Mouse (Mus musculus) frontal cortex, postnatal 36 days (tissue): ENCODE measurements around the gene Grin2a.
"Not testable (repeated sequence)": the region's sequence is repeated elsewhere in the genome, so short reads cannot be mapped to it uniquely, and the experiment has no call there.

Experiments used
- DNase-seq, 2 experiments: peaks; one replicate each; pipeline ENCODE4 v3.0.0; 2022; ENCODE audit warnings: low spot score in 2 of 2

Gene Grin2a

GRCm38 (mm10) chr16:9663508-9663907, 331.9 kb downstream of the Grin2a start:
- no peak for DNase-seq

- DNase-seq = peak in 1 of 2 experiments; percentile 68
These were observed 369.5 kb downstream of the Grin2a start for GRCm38 (mm10) chr16:9625652-9626444.

- no peak for DNase-seq
These were observed 371.0 kb downstream of the Grin2a start for GRCm38 (mm10) chr16:9624346-9624745.

- DNase-seq = no peak
These were observed 377.2 kb downstream of the Grin2a start for GRCm38 (mm10) chr16:9618206-9618605.

- no peak for DNase-seq
These were observed 378.1 kb downstream of the Grin2a start for GRCm38 (mm10) chr16:9617215-9617614.

GRCm38 (mm10) chr16:9616807-9617206, 378.6 kb downstream of the Grin2a start:
- DNase-seq = no peak

- DNase-seq = not testable (repeated sequence)
These were observed 382.8 kb downstream of the Grin2a start for GRCm38 (mm10) chr16:9612596-9612995.

- no peak for DNase-seq
These were observed 387.9 kb downstream of the Grin2a start for GRCm38 (mm10) chr16:9607432-9607831.

- no peak for DNase-seq
These were observed 391.4 kb downstream of the Grin2a start for GRCm38 (mm10) chr16:9603983-9604382.

GRCm38 (mm10) chr16:9602579-9602978, 392.8 kb downstream of the Grin2a start:
- DNase-seq = no peak

GRCm38 (mm10) chr16:9589176-9589575, 406.2 kb downstream of the Grin2a start:
- peak; percentile 30 to 63 for DNase-seq

- no peak for DNase-seq
These were observed 406.9 kb downstream of the Grin2a start for GRCm38 (mm10) chr16:9588431-9588830.

- DNase-seq = no peak
These were observed 411.4 kb downstream of the Grin2a start for GRCm38 (mm10) chr16:9583981-9584380.

GRCm38 (mm10) chr16:9571793-9572192, 423.6 kb downstream of the Grin2a start:
- DNase-seq = no peak

- DNase-seq = no peak
These were observed 428.1 kb downstream of the Grin2a start for GRCm38 (mm10) chr16:9567286-9567685.

- no peak for DNase-seq
These were observed 433.5 kb downstream of the Grin2a start for GRCm38 (mm10) chr16:9561816-9562215.

GRCm38 (mm10) chr16:9535196-9535595, 460.2 kb downstream of the Grin2a start:
- DNase-seq = no peak

- DNase-seq = no peak
These were observed 461.6 kb downstream of the Grin2a start for GRCm38 (mm10) chr16:9533564-9534332.

- DNase-seq = no peak
These were observed 462.4 kb downstream of the Grin2a start for GRCm38 (mm10) chr16:9532843-9533532.

- DNase-seq = no peak
These were observed 468.1 kb downstream of the Grin2a start for GRCm38 (mm10) chr16:9527214-9527613.

GRCm38 (mm10) chr16:9523314-9523713, 472.0 kb downstream of the Grin2a start:
- no peak for DNase-seq
